Mouse (Mus musculus) neural tube, embryonic 14.5 days (tissue): ENCODE measurements at regions not wholly inside any gene's neighbourhood (a gene's known extent, or its start where the extent isn't known, plus 50 kb on each side); places are given as distances from the start of the nearest gene placed in this dataset.
A peak's percentile ranks its signal among the peaks of the same experiment; 100 is the strongest.

Experiments
- ATAC-seq: fragments of 200-750 bp; cut with Nextera tagmentation; 2 replicates; pipeline ENCODE4 v1.8.0; 2017; ENCODE audit warnings: low read depth, mild to moderate bottlenecking, moderate TSS enrichment, moderate library complexity
- H3K27ac ChIP-seq: fragments of 300-500 bp; sonication (generic); 2 replicates; pipeline ENCODE4 v1.5.1; 2014; ENCODE audit warnings: low read depth, mild to moderate bottlenecking, control low read depth, low read length, moderate library complexity, mixed read lengths
- H3K27me3 ChIP-seq: fragments of 300-500 bp; sonication (generic); 2 replicates; pipeline ENCODE4 v1.6.1; 2014; ENCODE audit warnings: low read length; ENCODE audit not compliant: control insufficient read depth, insufficient read depth
- H3K36me3 ChIP-seq: fragments of 300-500 bp; sonication (generic); 2 replicates; pipeline ENCODE4 v1.6.1; 2014; ENCODE audit warnings: low read length, mixed read lengths; ENCODE audit not compliant: control insufficient read depth, insufficient read depth
- H3K4me1 ChIP-seq: fragments of 300-500 bp; sonication (generic); 2 replicates; pipeline ENCODE4 v1.6.1; 2014; ENCODE audit warnings: low read length; ENCODE audit not compliant: control insufficient read depth, insufficient read depth
- H3K4me2 ChIP-seq: fragments of 300-500 bp; sonication (generic); 2 replicates; pipeline ENCODE4 v1.6.1; 2014; ENCODE audit warnings: mild to moderate bottlenecking, low read depth, low read length, control low read depth
- H3K4me3 ChIP-seq: fragments of 300-500 bp; sonication (generic); 2 replicates; pipeline ENCODE4 v1.5.1; 2014; ENCODE audit warnings: low read depth, low read length, control low read depth, mixed read lengths
- H3K9ac ChIP-seq: fragments of 300-500 bp; sonication (generic); replicated peaks from 2 replicates; pipeline ENCODE4 v1.6.1; 2014; ENCODE audit warnings: low read depth, mild to moderate bottlenecking, control low read depth, low read length, mixed read lengths
- H3K9me3 ChIP-seq: fragments of 300-500 bp; sonication (generic); 2 replicates; pipeline ENCODE4 v1.6.1; 2016; ENCODE audit warnings: low read length; ENCODE audit not compliant: control insufficient read depth
- WGBS: fragments of 180-500 bp; shearing (Covaris S2); extraction: QIAGEN DNeasy Blood & Tissue Kit; methylation state at CpG from one replicate; pipeline ENCODE4 v1.1.7; 2014; 5-methylcytosine and 5-hydroxymethylcytosine counted together

DNA sequence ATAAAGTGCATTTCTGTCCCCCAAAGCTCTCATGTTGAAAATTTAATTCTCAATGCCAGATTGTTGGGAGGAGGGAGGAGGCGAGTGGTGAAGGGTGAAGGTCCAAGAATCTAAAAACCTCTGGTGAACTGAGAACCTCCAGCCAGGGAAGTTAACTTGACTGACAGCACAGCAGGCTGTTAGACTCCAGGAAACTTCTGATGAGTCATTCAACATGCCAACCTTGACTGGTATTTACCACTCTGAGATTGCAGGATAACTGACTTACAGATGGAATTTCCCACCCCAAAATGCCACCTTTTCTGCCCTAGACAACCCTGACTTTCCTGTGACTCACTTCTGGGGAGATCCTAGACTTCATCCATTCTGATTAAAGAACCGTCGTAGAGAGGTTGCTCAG, 58.6 kb upstream of the Prdm8 start:
- ATAC-seq, result no peak
- H3K27ac ChIP-seq, result no peak overlapping the region
- no peaks in the 10 kb centered on the region for H3K27me3 ChIP-seq
- H3K4me3 ChIP-seq, result no peak overlapping the region
- no peak overlapping the region for H3K4me2 ChIP-seq
- 92% methylated on average over 3 of the region's 3 CpGs for WGBS
- H3K9ac ChIP-seq, result no peak overlapping the region
- no peaks in the 10 kb centered on the region for H3K4me1 ChIP-seq
- no peaks in the 10 kb centered on the region for H3K9me3 ChIP-seq
- no peaks in the 10 kb centered on the region for H3K36me3 ChIP-seq

DNA sequence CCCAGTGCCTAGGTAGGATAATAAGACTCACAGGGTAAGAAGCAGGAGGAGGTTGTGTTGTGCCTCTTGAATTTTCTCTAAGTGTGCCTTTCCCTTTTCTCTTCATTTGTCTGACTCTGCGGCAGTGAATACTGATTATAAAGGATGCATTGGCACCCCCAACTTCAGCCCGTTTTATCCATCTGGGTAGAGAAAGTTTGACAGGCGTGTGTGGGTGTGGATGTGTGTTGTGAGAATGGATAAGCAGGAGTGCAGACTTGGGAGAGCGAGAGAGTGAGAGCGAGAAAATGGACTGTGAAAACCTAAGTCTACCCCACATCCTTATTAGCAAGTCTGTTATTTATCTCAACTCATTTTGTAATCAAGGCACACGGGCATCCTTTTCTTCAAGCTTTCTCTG, 60.7 kb upstream of the Prdm8 start:
- H3K4me2 ChIP-seq, result no peak overlapping the region
- WGBS, result 91% methylated on average over 6 of the region's 6 CpGs
- H3K36me3 ChIP-seq, result no peaks in the 10 kb centered on the region
- H3K4me3 ChIP-seq, result no peak overlapping the region
- no peaks in the 10 kb centered on the region for H3K27me3 ChIP-seq
- H3K4me1 ChIP-seq, result no peaks in the 10 kb centered on the region
- no peak overlapping the region for H3K27ac ChIP-seq
- no peak for ATAC-seq
- H3K9me3 ChIP-seq, result no peaks in the 10 kb centered on the region
- no peak overlapping the region for H3K9ac ChIP-seq

DNA sequence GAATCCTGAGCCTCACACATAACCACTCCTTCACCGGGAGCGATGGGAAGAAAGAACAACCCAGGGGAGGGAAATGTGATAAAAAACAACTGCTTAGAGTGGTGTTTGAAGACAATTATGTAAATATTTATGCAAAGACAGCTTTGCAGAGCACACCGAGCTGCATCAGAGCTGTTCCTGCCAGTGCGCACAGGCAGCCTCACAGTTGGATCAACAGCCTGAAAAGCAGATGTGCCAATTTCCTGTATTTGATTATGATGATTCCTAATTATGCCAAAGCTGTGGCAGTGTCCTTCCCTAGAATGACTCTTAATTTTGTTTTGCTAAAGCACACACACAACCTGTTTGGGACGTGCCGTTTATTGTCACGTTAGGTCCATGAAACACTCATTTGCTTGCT, 52.6 kb upstream of the Antxr2 start:
- Histone ChIP-seq H3K9me3 (no peaks in the 10 kb centered on the region), H3K4me1 (no peaks in the 10 kb centered on the region), H3K9ac (no peak overlapping the region), H3K27ac (no peak overlapping the region), H3K4me3 (no peak overlapping the region), H3K4me2 (no peak overlapping the region), H3K27me3 (no peaks in the 10 kb centered on the region), H3K36me3 (no peaks in the 10 kb centered on the region)
- WGBS, result 48% methylated on average over 7 of the region's 7 CpGs
- peak; percentile 51; the same call in 1 of the 2 replicates for ATAC-seq

DNA sequence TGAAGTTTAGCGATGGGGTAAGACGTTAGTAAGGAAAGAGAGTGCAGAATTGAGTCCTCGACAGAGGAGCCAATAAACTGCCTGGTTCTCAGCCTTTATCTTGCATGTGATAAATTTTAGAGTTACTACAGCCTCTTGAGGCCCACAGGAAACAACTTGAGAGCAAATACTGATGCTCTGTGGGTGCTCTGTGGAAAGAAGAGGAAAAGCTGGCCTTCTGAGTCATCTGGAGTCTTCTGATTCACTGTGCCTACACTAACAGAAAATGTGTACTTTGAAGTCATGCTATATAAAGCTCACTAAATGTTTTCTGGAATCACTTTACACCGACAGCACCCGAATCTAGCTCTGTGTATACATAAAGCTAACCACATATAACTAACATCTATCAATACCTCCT, 50.4 kb upstream of the Antxr2 start:
- Histone ChIP-seq H3K9me3 (no peaks in the 10 kb centered on the region), H3K4me2 (no peak overlapping the region), H3K4me1 (no peaks in the 10 kb centered on the region), H3K9ac (no peak overlapping the region), H3K36me3 (no peaks in the 10 kb centered on the region), H3K27me3 (no peaks in the 10 kb centered on the region), H3K27ac (no peak overlapping the region), H3K4me3 (no peak overlapping the region)
- 80% methylated on average over 5 of the region's 5 CpGs for WGBS
- ATAC-seq, result no peak
